Mouse (Mus musculus): ENCODE data around the gene Slc25a36. TPM values are rescaled to one million over a fixed set of nuclear protein-coding genes. Genes with fewer than 3 reads are reported as not detected.

Slc25a36 gene
- polyA plus RNA-seq, 1 experiment from 2014 or later: 64.4 TPM

DNA sequence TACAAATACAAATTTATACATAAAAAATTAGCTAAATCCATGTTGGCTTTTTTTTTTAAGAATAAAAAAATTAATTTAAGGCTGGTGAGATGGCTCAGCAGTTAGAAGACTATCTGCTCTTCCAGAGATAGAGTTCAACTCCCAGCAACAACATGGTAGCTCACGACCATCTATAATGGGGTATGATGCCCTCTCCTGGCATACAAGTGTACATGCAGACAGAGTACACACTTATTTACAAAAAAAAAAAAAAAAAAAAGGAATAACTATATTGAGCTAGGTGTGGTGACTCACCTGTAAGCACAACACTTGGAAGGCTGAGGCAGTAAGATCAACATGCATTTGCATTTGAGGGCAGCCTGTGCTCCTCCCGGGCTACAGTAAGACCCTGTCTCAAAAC, 26.3 kb downstream of the Slc25a36 start:
- 89% methylated on average over 2 of the region's 2 CpGs for WGBS
- H3K4me3 ChIP-seq (ENCODE audit: low read length): no peak overlapping the region
- H3K27me3 ChIP-seq (ENCODE audit: insufficient read depth, low read length): no peaks in the 10 kb centered on the region
- no peak overlapping the region for H3K9ac ChIP-seq (replicated peaks; ENCODE audit: low read length)
- H3K36me3 ChIP-seq (ENCODE audit: insufficient read depth, low read length): peaks cover 29% of the 10 kb centered on the region
- no peaks in the 10 kb centered on the region for H3K9me3 ChIP-seq (ENCODE audit: low read length)
- H3K4me2 ChIP-seq (replicated peaks; ENCODE audit: low read depth, low read length): no peak overlapping the region
- no peak overlapping the region for H3K27ac ChIP-seq (ENCODE audit: low read length)
- ATAC-seq (ENCODE audit: low FRiP score, low TSS enrichment): no peak
- H3K4me1 ChIP-seq (ENCODE audit: insufficient read depth, low read length): no peaks in the 10 kb centered on the region

DNA sequence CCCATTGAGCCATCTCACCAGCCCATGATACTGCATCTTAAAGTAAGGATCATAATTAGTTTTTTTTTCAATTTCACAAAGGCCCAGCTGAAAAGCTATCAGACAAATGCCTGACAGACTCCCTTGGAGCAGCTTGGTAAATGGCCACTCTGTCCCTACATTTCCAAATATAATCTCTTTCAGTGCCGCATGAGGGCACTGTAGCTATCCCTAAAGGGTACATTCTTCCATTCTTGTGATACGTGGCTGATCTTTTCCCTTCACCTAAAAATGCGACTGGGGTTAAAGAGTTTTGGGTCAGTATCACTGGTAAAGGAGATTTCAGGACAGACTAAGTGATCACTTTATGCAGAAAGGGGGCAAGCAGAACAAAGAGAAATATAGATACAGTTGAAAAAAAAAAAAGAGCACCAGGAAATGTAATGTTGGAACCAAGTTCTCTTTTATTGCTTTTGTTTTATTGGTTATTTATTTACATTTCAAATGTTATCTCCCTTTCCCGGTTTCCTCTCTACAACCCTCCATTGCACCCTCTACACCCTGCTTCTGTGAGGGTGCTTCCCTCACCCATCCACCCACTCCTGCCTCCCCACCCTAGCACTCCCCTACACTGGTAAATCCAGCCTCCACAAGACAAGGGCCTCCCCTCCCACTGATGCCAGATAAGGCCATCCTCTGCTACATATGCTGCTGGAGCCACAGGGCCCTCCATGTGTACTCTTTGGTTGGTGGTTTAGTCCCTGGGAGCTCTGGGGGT, 29.7 kb downstream of the Slc25a36 start:
- no peak overlapping the region for H3K4me3 ChIP-seq (ENCODE audit: low read length)
- H3K27me3 ChIP-seq (ENCODE audit: insufficient read depth, low read length): no peaks in the 10 kb centered on the region
- H3K9me3 ChIP-seq (ENCODE audit: low read length): no peaks in the 10 kb centered on the region
- H3K4me2 ChIP-seq (replicated peaks; ENCODE audit: low read depth, low read length): no peak overlapping the region
- no peak overlapping the region for H3K9ac ChIP-seq (replicated peaks; ENCODE audit: low read length)
- H3K36me3 ChIP-seq (ENCODE audit: insufficient read depth, low read length): peaks cover 28% of the 10 kb centered on the region
- H3K4me1 ChIP-seq (ENCODE audit: insufficient read depth, low read length): no peaks in the 10 kb centered on the region
- WGBS: 81% methylated on average over 4 of the region's 4 CpGs
- no peak for ATAC-seq (ENCODE audit: low FRiP score, low TSS enrichment)
- no peak overlapping the region for H3K27ac ChIP-seq (ENCODE audit: low read length)

DNA sequence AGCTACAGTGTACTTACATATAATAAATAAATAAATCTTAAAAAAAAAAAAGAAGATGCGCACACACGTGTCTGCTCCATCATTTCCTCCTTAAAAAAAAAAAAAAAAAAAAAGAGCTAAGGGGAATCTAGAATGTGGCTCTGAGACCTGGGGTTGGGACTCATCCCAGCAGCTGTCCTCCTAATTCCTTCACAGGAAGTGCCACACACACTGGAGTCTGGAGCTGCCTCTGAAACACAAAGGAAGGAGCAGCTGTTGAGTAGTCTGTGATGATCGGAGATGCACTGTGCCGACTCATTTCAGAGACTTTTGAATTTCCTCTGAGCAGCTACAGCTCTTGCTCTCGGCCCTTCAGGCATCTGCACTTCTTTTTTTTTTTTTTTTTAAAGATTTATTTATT, 41.0 kb downstream of the Slc25a36 start:
- ATAC-seq (ENCODE audit: low FRiP score, low TSS enrichment): no peak
- no peak overlapping the region for H3K27ac ChIP-seq (ENCODE audit: low read length)
- no peaks in the 10 kb centered on the region for H3K9me3 ChIP-seq (ENCODE audit: low read length)
- H3K9ac ChIP-seq (replicated peaks; ENCODE audit: low read length): no peak overlapping the region
- peaks cover 7% of the 10 kb centered on the region; the same call in 1 of the 2 replicates for H3K36me3 ChIP-seq (ENCODE audit: insufficient read depth, low read length)
- H3K4me1 ChIP-seq (ENCODE audit: insufficient read depth, low read length): no peaks in the 10 kb centered on the region
- H3K4me2 ChIP-seq (replicated peaks; ENCODE audit: low read depth, low read length): no peak overlapping the region
- 81% methylated on average over 5 of the region's 5 CpGs for WGBS
- no peaks in the 10 kb centered on the region for H3K27me3 ChIP-seq (ENCODE audit: insufficient read depth, low read length)
- no peak overlapping the region for H3K4me3 ChIP-seq (ENCODE audit: low read length)

DNA sequence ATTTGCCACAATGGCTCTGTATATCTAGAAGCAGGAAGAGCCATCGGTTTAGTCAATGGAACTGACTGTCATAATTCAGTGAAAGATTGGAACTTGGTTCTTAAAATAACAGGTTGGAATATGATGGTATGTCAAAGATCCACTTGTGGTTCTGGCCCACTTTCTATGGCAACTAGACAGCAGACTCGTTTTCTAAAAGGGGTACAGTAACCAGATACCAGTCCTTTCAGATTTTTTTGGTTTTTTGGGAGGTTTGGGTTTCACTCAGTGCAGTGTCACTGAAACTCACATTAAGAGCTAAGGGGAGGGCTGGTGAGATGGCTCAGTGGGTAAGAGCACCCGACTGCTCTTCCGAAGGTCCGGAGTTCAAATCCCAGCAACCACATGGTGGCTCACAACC, 41.5 kb downstream of the Slc25a36 start:
- Histone ChIP-seq H3K27me3 (ENCODE audit: insufficient read depth, low read length) (no peaks in the 10 kb centered on the region), H3K36me3 (ENCODE audit: insufficient read depth, low read length) (peaks cover 6% of the 10 kb centered on the region; the same call in 1 of the 2 replicates), H3K4me2 (replicated peaks; ENCODE audit: low read depth, low read length) (no peak overlapping the region), H3K27ac (ENCODE audit: low read length) (no peak overlapping the region), H3K4me3 (ENCODE audit: low read length) (no peak overlapping the region), H3K9ac (replicated peaks; ENCODE audit: low read length) (no peak overlapping the region), H3K9me3 (ENCODE audit: low read length) (no peaks in the 10 kb centered on the region), H3K4me1 (ENCODE audit: insufficient read depth, low read length) (no peaks in the 10 kb centered on the region)
- no peak for ATAC-seq (ENCODE audit: low FRiP score, low TSS enrichment)
- WGBS: 90% methylated on average over 5 of the region's 5 CpGs

DNA sequence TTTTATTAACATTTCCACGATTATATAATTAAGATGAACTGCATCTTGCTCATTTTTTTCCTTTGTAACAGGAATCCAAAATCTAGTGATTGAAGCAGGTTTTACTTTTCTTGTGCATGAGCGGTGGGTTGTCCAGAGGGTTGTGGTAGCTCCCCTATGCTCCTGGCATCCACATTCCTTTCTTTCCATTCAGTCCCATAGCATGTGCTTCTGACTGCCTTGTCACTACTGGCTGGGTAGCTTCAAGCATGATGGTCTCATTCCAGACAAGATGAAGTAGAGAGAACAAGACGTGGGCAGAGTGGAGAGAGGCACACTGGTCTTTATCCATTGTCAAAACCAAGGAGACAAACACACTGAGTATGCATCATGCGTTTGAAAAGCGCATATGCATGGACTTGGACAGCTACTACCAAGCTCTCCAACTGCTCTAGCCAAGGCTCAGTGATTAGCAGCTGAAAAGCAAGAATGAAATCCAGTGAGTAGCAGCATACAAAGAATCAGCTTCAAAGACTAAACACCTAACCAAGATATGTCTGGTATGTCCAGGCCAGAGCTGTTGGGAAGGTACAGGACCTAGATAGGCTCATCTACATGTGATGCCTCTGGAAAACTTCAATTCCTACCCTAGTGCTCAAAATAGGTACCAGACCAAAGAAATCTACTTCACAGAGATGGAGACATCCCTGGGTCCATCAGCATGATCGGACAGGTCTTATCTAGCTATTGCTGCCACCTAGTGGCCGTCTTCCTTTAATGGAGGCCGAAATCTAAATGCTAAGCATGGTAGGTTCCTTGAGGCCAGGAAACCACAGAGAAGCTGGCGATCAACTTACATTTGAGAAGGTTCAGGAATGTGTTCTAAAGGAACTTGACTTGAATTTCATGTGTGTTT, 42.5 kb downstream of the Slc25a36 start:
- peak; percentile 75; the same call in 1 of the 2 replicates for ATAC-seq (ENCODE audit: low FRiP score, low TSS enrichment)
- Histone ChIP-seq H3K27ac (ENCODE audit: low read length) (no peak overlapping the region), H3K4me1 (ENCODE audit: insufficient read depth, low read length) (no peaks in the 10 kb centered on the region), H3K4me3 (ENCODE audit: low read length) (no peak overlapping the region), H3K9ac (replicated peaks; ENCODE audit: low read length) (no peak overlapping the region), H3K27me3 (ENCODE audit: insufficient read depth, low read length) (no peaks in the 10 kb centered on the region), H3K9me3 (ENCODE audit: low read length) (no peaks in the 10 kb centered on the region), H3K36me3 (ENCODE audit: insufficient read depth, low read length) (peaks cover 4% of the 10 kb centered on the region; the same call in 1 of the 2 replicates), H3K4me2 (replicated peaks; ENCODE audit: low read depth, low read length) (no peak overlapping the region)
- WGBS: 52% methylated on average over 9 of the region's 9 CpGs

DNA sequence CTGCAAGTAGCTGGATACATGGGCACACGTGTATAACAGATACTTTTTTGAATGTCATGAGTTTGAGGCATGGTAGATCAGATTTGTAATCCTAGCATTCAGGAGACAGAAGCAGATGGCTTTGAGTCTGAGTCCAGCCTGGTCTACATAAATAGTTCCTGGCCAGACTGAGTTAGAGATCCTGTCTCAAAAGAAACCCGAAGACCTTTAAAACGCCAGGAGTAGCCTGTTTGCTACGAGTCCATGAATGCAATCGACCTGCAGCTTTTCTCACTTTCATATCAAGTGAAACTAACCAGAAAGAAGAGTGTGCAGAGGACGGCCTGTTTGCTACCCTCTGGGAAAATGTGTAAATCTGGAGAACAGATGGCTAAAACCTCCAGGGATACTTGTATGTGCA, 43.2 kb downstream of the Slc25a36 start:
- no peak overlapping the region for H3K27ac ChIP-seq (ENCODE audit: low read length)
- H3K4me1 ChIP-seq (ENCODE audit: insufficient read depth, low read length): no peaks in the 10 kb centered on the region
- no peak overlapping the region for H3K9ac ChIP-seq (replicated peaks; ENCODE audit: low read length)
- peaks cover 4% of the 10 kb centered on the region; the same call in 1 of the 2 replicates for H3K36me3 ChIP-seq (ENCODE audit: insufficient read depth, low read length)
- H3K4me3 ChIP-seq (ENCODE audit: low read length): no peak overlapping the region
- no peak for ATAC-seq (ENCODE audit: low FRiP score, low TSS enrichment)
- H3K4me2 ChIP-seq (replicated peaks; ENCODE audit: low read depth, low read length): no peak overlapping the region
- no peaks in the 10 kb centered on the region for H3K27me3 ChIP-seq (ENCODE audit: insufficient read depth, low read length)
- H3K9me3 ChIP-seq (ENCODE audit: low read length): no peaks in the 10 kb centered on the region
- 87% methylated on average over 6 of the region's 6 CpGs for WGBS

- no peaks in the 10 kb centered on the region for H3K4me1 ChIP-seq (ENCODE audit: insufficient read depth, low read length)
- no peaks in the 10 kb centered on the region for H3K9me3 ChIP-seq (ENCODE audit: low read length)
- no peaks in the 10 kb centered on the region for H3K27me3 ChIP-seq (ENCODE audit: insufficient read depth, low read length)
- peaks cover 4% of the 10 kb centered on the region; the same call in 1 of the 2 replicates for H3K36me3 ChIP-seq (ENCODE audit: insufficient read depth, low read length)
- H3K4me2 ChIP-seq (replicated peaks; ENCODE audit: low read depth, low read length): no peak overlapping the region
- no peak for ATAC-seq (ENCODE audit: low FRiP score, low TSS enrichment)
- no peak overlapping the region for H3K27ac ChIP-seq (ENCODE audit: low read length)
- H3K9ac ChIP-seq (replicated peaks; ENCODE audit: low read length): no peak overlapping the region
- WGBS: 71% methylated on average over 4 of the region's 4 CpGs
- no peak overlapping the region for H3K4me3 ChIP-seq (ENCODE audit: low read length)
These were observed 45.1 kb downstream of the Slc25a36 start for GRCm38 (mm10) chr9:97065885-97066284.

DNA sequence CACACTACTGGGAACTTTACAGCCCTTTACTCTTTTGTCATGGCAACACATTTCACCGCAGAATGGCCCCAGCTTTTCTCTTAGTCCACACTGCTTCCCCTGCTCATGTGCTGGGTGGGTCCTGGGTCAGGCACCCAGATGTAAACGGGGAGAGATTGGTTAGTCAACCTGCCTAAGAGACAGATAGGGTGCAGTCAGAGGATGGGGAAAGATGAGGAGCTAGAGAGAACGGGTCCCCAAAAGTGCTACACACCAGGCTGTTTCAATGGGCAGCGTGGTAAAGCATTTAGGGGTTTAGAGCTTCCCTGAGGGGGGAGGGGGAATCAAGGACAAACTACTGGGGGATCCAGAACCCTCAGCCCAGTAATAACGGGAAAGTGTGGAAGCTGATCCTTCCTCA, 45.7 kb downstream of the Slc25a36 start:
- H3K9me3 ChIP-seq (ENCODE audit: low read length): no peaks in the 10 kb centered on the region
- H3K9ac ChIP-seq (replicated peaks; ENCODE audit: low read length): no peak overlapping the region
- H3K4me1 ChIP-seq (ENCODE audit: insufficient read depth, low read length): no peaks in the 10 kb centered on the region
- ATAC-seq (ENCODE audit: low FRiP score, low TSS enrichment): no peak
- no peak overlapping the region for H3K4me2 ChIP-seq (replicated peaks; ENCODE audit: low read depth, low read length)
- peaks cover 4% of the 10 kb centered on the region; the same call in 1 of the 2 replicates for H3K36me3 ChIP-seq (ENCODE audit: insufficient read depth, low read length)
- H3K27me3 ChIP-seq (ENCODE audit: insufficient read depth, low read length): no peaks in the 10 kb centered on the region
- 45% methylated on average over 5 of the region's 5 CpGs for WGBS
- no peak overlapping the region for H3K4me3 ChIP-seq (ENCODE audit: low read length)
- no peak overlapping the region for H3K27ac ChIP-seq (ENCODE audit: low read length)

- no peak overlapping the region for H3K4me2 ChIP-seq (replicated peaks; ENCODE audit: low read depth, low read length)
- H3K9me3 ChIP-seq (ENCODE audit: low read length): no peaks in the 10 kb centered on the region
- H3K27me3 ChIP-seq (ENCODE audit: insufficient read depth, low read length): no peaks in the 10 kb centered on the region
- H3K9ac ChIP-seq (replicated peaks; ENCODE audit: low read length): no peak overlapping the region
- peaks cover 4% of the 10 kb centered on the region; the same call in 1 of the 2 replicates for H3K36me3 ChIP-seq (ENCODE audit: insufficient read depth, low read length)
- H3K4me3 ChIP-seq (ENCODE audit: low read length): no peak overlapping the region
- no peaks in the 10 kb centered on the region for H3K4me1 ChIP-seq (ENCODE audit: insufficient read depth, low read length)
- no peak for ATAC-seq (ENCODE audit: low FRiP score, low TSS enrichment)
- H3K27ac ChIP-seq (ENCODE audit: low read length): no peak overlapping the region
- 100% methylated on average over 1 of the region's 1 CpGs for WGBS
These were observed 46.8 kb downstream of the Slc25a36 start for GRCm38 (mm10) chr9:97064161-97064560.

GRCm38 (mm10) chr9:97061696-97062095, 49.3 kb downstream of the Slc25a36 start:
- Histone ChIP-seq H3K4me1 (ENCODE audit: insufficient read depth, low read length) (peaks cover 3% of the 10 kb centered on the region), H3K4me2 (replicated peaks; ENCODE audit: low read depth, low read length) (no peak overlapping the region), H3K36me3 (ENCODE audit: insufficient read depth, low read length) (no peaks in the 10 kb centered on the region), H3K9me3 (ENCODE audit: low read length) (no peaks in the 10 kb centered on the region), H3K27me3 (ENCODE audit: insufficient read depth, low read length) (no peaks in the 10 kb centered on the region), H3K27ac (ENCODE audit: low read length) (no peak overlapping the region), H3K9ac (replicated peaks; ENCODE audit: low read length) (no peak overlapping the region), H3K4me3 (ENCODE audit: low read length) (no peak overlapping the region)
- ATAC-seq (ENCODE audit: low FRiP score, low TSS enrichment): no peak
- 92% methylated on average over 9 of the region's 9 CpGs for WGBS

Measured in kidney, embryonic 16.5 days (tissue).